Mouse (Mus musculus) cerebellum, adult 2 months (tissue): ENCODE data around the gene Sh3d19.

ENCODE experiments used
- CTCF ChIP-seq: fragments of 200-500 bp; IDR thresholded peaks from 2 replicates; pipeline ENCODE4 v1.5.1; 2011; ENCODE audit warnings: low read depth, mild to moderate bottlenecking, control low read depth, low read length, moderate library complexity, borderline replicate concordance; ENCODE audit not compliant: insufficient read depth
- POLR2A ChIP-seq: fragments of 200-500 bp; IDR thresholded peaks from 2 replicates; pipeline ENCODE4 v1.6.1; 2011; ENCODE audit warnings: low read length, control low read depth, borderline replicate concordance; ENCODE audit not compliant: insufficient read depth

DNA sequence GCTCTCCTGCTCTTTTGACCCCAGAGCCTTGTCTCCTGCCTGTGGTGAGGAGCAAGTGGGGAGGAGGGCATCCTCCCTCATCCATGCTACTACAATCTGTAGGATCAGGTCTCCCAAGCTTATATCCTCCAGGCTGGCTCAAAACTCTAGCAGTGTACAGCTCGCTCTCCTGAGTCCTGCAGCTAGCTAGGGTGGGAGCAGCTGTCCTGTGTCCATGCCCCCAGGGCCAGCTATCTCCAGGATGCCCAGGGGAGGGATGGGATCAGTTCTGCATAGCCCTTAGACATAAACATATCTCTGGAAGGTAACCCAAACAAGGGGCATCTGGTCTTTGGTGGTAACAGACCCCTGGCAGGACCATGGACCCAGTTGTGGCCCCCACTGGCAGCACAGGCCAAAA lies 11.2 kb upstream of the Sh3d19 start:
- TF ChIP-seq CTCF (no peak), POLR2A (no peak)
